Mouse (Mus musculus) liver, postnatal 0 days (tissue): ENCODE results near the gene Pole3. TPM values are rescaled to one million over a fixed set of nuclear protein-coding genes. Genes with fewer than 3 reads are reported as not detected.

Experiments used
- ATAC-seq: fragments of 200-750 bp; cut with Nextera tagmentation; 2 replicates; pipeline ENCODE4 v1.8.0; 2017; ENCODE audit warnings: mild to moderate bottlenecking, moderate library complexity
- DNase-seq: peaks from one replicate; pipeline ENCODE4 v3.0.0-alpha.2; 2016
- H3K27ac ChIP-seq: fragments of 300-500 bp; sonication (generic); 2 replicates; pipeline ENCODE4 v1.5.1; 2014; ENCODE audit warnings: antibody characterized with exemption, moderate library complexity, mild to moderate bottlenecking, low read depth
- H3K27me3 ChIP-seq: fragments of 300-500 bp; sonication (generic); 2 replicates; pipeline ENCODE4 v1.6.1; 2014; ENCODE audit warnings: low read length, control low read depth, mixed read lengths; ENCODE audit not compliant: insufficient read depth
- H3K36me3 ChIP-seq: fragments of 300-500 bp; sonication (generic); replicated peaks from 2 replicates; pipeline ENCODE4 v1.6.1; 2014; ENCODE audit warnings: mild to moderate bottlenecking, control low read depth, low read length, moderate library complexity, mixed read lengths; ENCODE audit not compliant: insufficient read depth
- H3K4me1 ChIP-seq: fragments of 300-500 bp; sonication (generic); 2 replicates; pipeline ENCODE4 v1.6.1; 2014; ENCODE audit warnings: antibody characterized with exemption, mild to moderate bottlenecking, control low read depth; ENCODE audit not compliant: insufficient read depth
- H3K4me2 ChIP-seq: fragments of 300-500 bp; sonication (generic); 2 replicates; pipeline ENCODE4 v1.6.1; 2014; ENCODE audit warnings: low read depth, mild to moderate bottlenecking, low read length, moderate library complexity, mixed read lengths
- H3K4me3 ChIP-seq: fragments of 300-500 bp; sonication (generic); 2 replicates; pipeline ENCODE4 v1.5.1; 2014; ENCODE audit warnings: low read depth, low read length
- H3K9ac ChIP-seq: fragments of 300-500 bp; sonication (generic); replicated peaks from 2 replicates; pipeline ENCODE4 v1.6.1; 2014; ENCODE audit warnings: mild to moderate bottlenecking, moderate library complexity
- H3K9me3 ChIP-seq: fragments of 300-500 bp; sonication (generic); 2 replicates; pipeline ENCODE4 v1.6.1; 2016; ENCODE audit warnings: mild to moderate bottlenecking, control low read depth, low read length, mixed read lengths
- CTCF ChIP-seq: sonication (generic); IDR thresholded peaks from 2 replicates; pipeline ENCODE4 v1.5.1; 2016; ENCODE audit warnings: antibody characterized with exemption, low read depth
- EP300 ChIP-seq: IDR thresholded peaks from 2 replicates; pipeline ENCODE4 v1.6.1; 2016; ENCODE audit warnings: antibody characterized with exemption, low read depth, mild to moderate bottlenecking
- WGBS: fragments of 180-500 bp; shearing (Covaris S2); extraction: QIAGEN DNeasy Blood & Tissue Kit; methylation state at CpG from one replicate; pipeline ENCODE4 v1.1.7; 2014; ENCODE audit not compliant: insufficient replicate concordance; 5-methylcytosine and 5-hydroxymethylcytosine counted together
- polyA plus RNA-seq: library from polyadenylated mRNA; unstranded; fragments of >200 nt; fragmentation: Nextera tagmentation; extraction: Ambion mirVana; gene quantifications from 2 replicates; pipeline ENCODE4 v1.2.1, GENCODE M21; 2015

Pole3 gene
- polyA plus RNA-seq, 1 experiment from 2014 or later: 29.2 TPM

DNA sequence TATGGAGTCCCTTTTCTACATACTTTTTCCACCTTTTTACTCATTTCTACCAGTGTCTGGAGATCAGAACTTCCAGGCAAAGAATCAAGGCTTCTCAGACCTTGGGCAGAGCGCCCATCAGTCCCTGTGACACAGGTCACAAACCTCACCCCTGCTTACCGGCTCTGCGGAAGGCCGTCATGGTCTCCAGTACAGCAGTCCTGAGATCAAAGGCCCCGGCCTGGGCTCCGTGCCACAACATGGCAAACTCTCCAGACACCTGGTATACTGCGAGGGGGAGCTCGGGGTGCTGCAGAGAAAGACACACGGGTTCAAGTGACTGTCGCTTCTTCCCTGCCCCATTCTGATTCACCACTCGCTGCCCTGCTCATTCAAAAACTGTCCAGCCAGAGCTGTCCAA, 14.9 kb downstream of the Pole3 start:
- Histone ChIP-seq H3K4me1 (no peaks in the 10 kb centered on the region), H3K36me3 (peaks cover 74% of the 10 kb centered on the region), H3K9ac (no peak overlapping the region), H3K9me3 (no peaks in the 10 kb centered on the region), H3K4me2 (no peak overlapping the region), H3K27me3 (no peaks in the 10 kb centered on the region), H3K4me3 (no peak overlapping the region), H3K27ac (no peak overlapping the region)
- TF ChIP-seq EP300: no peak
- TF ChIP-seq CTCF: no peak
- ATAC-seq (no peak), DNase-seq (peak; percentile 40)
- whole genome bisulfite sequencing: 86% methylated on average over 11 of the region's 11 CpGs

DNA sequence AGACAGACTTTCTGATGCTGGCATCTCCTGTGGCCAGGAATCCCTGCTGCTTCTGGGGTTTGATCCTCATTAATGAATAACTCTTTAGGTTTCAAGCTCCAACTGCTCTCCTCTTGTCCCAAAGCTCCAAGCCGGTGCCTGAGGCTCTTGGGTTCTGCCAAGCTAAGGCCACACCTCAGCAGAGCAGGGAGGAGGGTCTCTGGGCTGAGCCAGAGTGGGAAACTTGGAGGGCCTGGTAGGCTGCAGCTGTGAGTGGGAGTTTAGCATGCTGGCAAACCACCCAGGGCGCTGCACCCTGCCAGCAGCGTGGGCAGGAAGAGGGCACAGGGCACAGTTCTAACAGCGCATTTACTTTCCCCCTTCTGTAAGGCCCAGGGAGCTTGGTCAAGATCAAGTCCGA, 16.0 kb downstream of the Pole3 start:
- Histone ChIP-seq H3K27ac (no peak overlapping the region), H3K9me3 (no peaks in the 10 kb centered on the region), H3K4me1 (peaks cover 4% of the 10 kb centered on the region; the same call in 1 of the 2 replicates), H3K4me3 (no peak overlapping the region), H3K4me2 (no peak overlapping the region), H3K36me3 (peaks cover 70% of the 10 kb centered on the region), H3K9ac (no peak overlapping the region), H3K27me3 (no peaks in the 10 kb centered on the region)
- no peak for ATAC-seq
- no peak for TF ChIP-seq EP300
- no peak for TF ChIP-seq CTCF
- WGBS: 86% methylated on average over 5 of the region's 5 CpGs
- no peak for DNase-seq

DNA sequence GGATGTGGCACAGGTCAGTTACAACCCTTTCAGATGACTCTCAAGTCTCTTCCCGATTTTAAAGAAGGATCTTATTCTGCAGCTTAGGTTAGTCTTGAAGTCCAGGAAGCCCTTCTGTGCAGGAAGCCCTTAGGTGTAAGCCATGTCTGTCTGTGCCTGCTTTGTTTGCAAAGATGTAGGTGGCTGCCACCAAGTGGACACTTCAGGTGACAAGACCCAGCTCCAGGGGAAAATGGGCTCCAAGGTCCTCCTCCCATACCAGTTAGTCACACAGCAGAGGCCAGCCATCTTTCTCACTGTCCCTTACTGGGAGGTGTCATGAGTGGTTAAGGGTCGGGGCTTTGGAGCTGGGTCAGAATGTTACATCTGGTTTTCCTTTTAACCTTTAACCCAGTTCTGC, 18.1 kb downstream of the Pole3 start:
- WGBS: 49% methylated on average over 2 of the region's 2 CpGs
- H3K36me3 ChIP-seq: peaks cover 50% of the 10 kb centered on the region
- DNase-seq: peak; percentile 50
- H3K4me3 ChIP-seq: no peak overlapping the region
- H3K27ac ChIP-seq: no peak overlapping the region
- no peak overlapping the region for H3K9ac ChIP-seq
- peak; percentile 20 for ATAC-seq
- H3K27me3 ChIP-seq: no peaks in the 10 kb centered on the region
- TF ChIP-seq EP300: no peak
- TF ChIP-seq CTCF: peak; percentile 65
- no peaks in the 10 kb centered on the region for H3K9me3 ChIP-seq
- no peak overlapping the region for H3K4me2 ChIP-seq
- H3K4me1 ChIP-seq: peaks cover 20% of the 10 kb centered on the region

DNA sequence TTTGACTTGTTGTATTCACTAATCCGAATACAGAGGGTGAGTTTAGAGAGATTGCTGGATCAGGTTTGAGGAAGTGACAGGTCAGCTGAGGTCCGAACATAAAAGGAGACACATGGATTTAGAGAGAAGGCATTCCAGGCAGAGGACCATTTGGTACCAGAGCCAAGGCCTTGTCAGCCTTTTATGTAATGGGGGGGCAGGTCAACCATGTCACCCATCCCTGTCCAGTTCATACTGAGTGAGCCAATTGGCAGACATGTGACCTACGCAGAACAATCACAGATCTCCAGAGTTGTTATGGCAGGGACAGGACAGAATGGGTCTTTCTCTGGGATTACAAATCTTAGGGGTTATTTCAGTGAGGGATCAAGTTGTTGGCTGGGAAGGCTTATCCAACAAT, 18.9 kb downstream of the Pole3 start:
- Histone ChIP-seq H3K9me3 (no peaks in the 10 kb centered on the region), H3K4me2 (no peak overlapping the region), H3K4me3 (no peak overlapping the region), H3K4me1 (peaks cover 21% of the 10 kb centered on the region), H3K9ac (no peak overlapping the region), H3K36me3 (peaks cover 42% of the 10 kb centered on the region), H3K27me3 (no peaks in the 10 kb centered on the region), H3K27ac (no peak overlapping the region)
- TF ChIP-seq EP300 (no peak), CTCF (no peak)
- 77% methylated on average over 3 of the region's 3 CpGs for WGBS
- DNase-seq (no peak), ATAC-seq (no peak)

DNA sequence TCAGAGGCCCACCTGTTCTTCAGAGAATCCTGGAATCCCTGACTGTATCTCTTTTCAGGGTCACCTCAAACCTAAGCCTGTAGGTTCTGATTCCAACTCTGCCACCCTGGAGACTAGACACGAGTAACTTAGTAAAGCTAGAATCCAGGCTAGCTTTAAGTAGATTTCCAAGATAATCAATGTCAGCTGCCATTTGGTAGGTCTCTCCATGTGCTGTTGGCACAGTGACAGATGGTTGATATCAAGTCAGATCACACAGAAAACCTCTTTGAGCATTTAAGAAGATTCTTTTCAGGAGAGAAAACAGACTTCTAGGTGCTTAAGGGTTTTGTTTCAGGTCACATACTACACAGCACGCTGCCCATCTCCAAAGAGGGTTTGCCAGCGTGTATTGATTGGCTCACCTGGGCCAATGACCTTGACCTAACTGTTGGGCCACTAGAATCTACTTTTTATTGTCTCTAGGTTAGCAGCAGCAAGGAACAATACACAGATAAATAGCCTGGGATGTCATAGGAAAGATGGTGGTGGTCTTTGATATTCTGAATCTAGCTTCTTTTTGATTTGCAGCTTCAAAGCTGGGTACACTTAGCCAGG, 21.4 kb downstream of the Pole3 start, which contains the start of gene Hdhd3:
Hdhd3 (minus strand) TSS at position 94 of the 597 bp plus-strand sequence.
- ATAC-seq: no peak
- WGBS: 60% methylated on average over 3 of the region's 3 CpGs
- H3K27me3 ChIP-seq: no peaks in the 10 kb centered on the region
- peaks cover 24% of the 10 kb centered on the region for H3K4me1 ChIP-seq
- DNase-seq: peak; percentile 51
- no peak for TF ChIP-seq EP300
- TF ChIP-seq CTCF: no peak
- no peaks in the 10 kb centered on the region for H3K9me3 ChIP-seq
- peaks cover 20% of the 10 kb centered on the region for H3K36me3 ChIP-seq
- peak within 1 kb of the TSS; percentile 79 for H3K9ac ChIP-seq
- H3K4me3 ChIP-seq: peak within 1 kb of the TSS; percentile 84
- peak within 1 kb of the TSS; percentile 76 for H3K27ac ChIP-seq
- H3K4me2 ChIP-seq: peak within 1 kb of the TSS; percentile 95

DNA sequence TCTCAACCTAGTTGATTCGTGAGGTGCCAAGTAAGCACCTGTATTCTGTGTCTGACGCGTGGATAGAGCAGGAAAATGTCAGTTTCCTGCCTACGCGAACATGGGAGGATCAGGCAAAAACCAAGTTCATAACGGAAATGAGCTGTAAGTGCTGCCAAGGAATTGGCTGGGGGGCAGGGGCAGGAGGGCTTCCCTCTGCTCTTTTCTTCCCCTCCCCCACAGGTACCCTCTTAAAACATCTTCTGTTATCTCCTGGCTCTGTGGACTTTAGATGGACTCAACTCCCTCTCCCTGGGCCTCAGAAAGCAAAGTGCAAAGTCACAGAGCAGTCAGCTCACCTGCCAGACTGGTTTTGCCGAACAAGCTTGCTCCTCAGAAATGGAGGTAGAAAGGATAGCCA, 21.9 kb downstream of the Pole3 start:
- Histone ChIP-seq H3K4me2 (peak overlapping the region; percentile 28), H3K36me3 (peaks cover 15% of the 10 kb centered on the region), H3K9me3 (no peaks in the 10 kb centered on the region), H3K4me3 (no peak overlapping the region), H3K27ac (peak overlapping the region; percentile 76), H3K4me1 (peaks cover 24% of the 10 kb centered on the region), H3K9ac (no peak overlapping the region), H3K27me3 (no peaks in the 10 kb centered on the region)
- no peak for ATAC-seq
- no peak for TF ChIP-seq CTCF
- no peak for TF ChIP-seq EP300
- 48% methylated on average over 7 of the region's 7 CpGs for WGBS
- peak; percentile 18 for DNase-seq
